ENCODE assay signal across 18 mouse cellular contexts in genomic region chr1:136664921-136665582, GRCm38 (mm10). TPM values are rescaled to one million over a fixed set of nuclear protein-coding genes. Genes with fewer than 3 reads are reported as not detected.
DNase-seq lines count a peak whose midpoint lies in the region; ATAC-seq and TF ChIP-seq lines count a peak whose summit lies in the region.
"Had no signal": no experiment of that assay in that cellular context is flagged by ENCODE, and none has a peak within 500 bp of the region (broad histone marks: within the 10 kb centered on the region; RNA-seq: fewer than 3 reads in every experiment).

No protein-coding gene starts in this region.

- 0 out of 2 replicates have a peak overlapping the region, but pooled peaks have one; percentile 15 for H3K27ac ChIP-seq in forebrain, postnatal 0 days (ENCODE audit: low read depth, low read length)
- H3K27ac ChIP-seq in forebrain, embryonic 15.5 days (replicated peaks), result no peak overlapping the region
- peak overlapping the region; percentile 24; the same call in 1 of the 2 replicates for H3K27ac ChIP-seq in lung, embryonic 15.5 days
- no peak overlapping the region for H3K27ac ChIP-seq in liver, embryonic 14.5 days
- H3K27ac ChIP-seq: embryonic facial prominence, embryonic 13.5 days; forebrain, embryonic 12.5 days; hindbrain, embryonic 14.5 days had no signal

- no peak for TF ChIP-seq CTCF in forebrain, postnatal 0 days (IDR thresholded peaks at IDR 0.05; ENCODE audit: low read depth)
- no peak for TF ChIP-seq CTCF in liver, embryonic 14.5 days (IDR thresholded peaks at IDR 0.05; ENCODE audit: low read depth)

- no peak for TF ChIP-seq EP300 in liver, embryonic 14.5 days (IDR thresholded peaks at IDR 0.05; ENCODE audit: low read depth)

- H3K4me2 ChIP-seq in forebrain, postnatal 0 days (ENCODE audit: low read depth), result no peak overlapping the region
- H3K4me2 ChIP-seq in forebrain, embryonic 15.5 days (replicated peaks), result no peak overlapping the region
- no peak overlapping the region for H3K4me2 ChIP-seq in lung, embryonic 15.5 days
- no peak overlapping the region for H3K4me2 ChIP-seq in liver, embryonic 14.5 days (ENCODE audit: low read depth)
- H3K4me2 ChIP-seq: embryonic facial prominence, embryonic 13.5 days; forebrain, embryonic 12.5 days; hindbrain, embryonic 14.5 days had no signal

- peak; percentile 41 for DNase-seq in forebrain, postnatal 0 days
- DNase-seq in lung, postnatal 36 days, result no peak
- no peak for DNase-seq in liver, embryonic 14.5 days (ENCODE audit: low read depth in 3 of 3, low spot score in 3 of 3)
- DNase-seq in telencephalon, adult 2 months (ENCODE audit: low read depth, low spot score), result peak; percentile 73
- no peak for DNase-seq in heart, adult 11 months
- DNase-seq in adrenal gland, adult 18-20 months (ENCODE audit: low spot score in 2 of 2), result no peak
- DNase-seq: cerebellum, adult 18-20 months; heart, postnatal 14 days; kidney, adult 8-10 months; kidney, postnatal 4 days; layer of hippocampus, postnatal 36 days; lung, postnatal 4 days; midbrain, embryonic 14.5 days had no signal

- H3K9ac ChIP-seq in forebrain, postnatal 0 days, result no peak overlapping the region
- no peak overlapping the region for H3K9ac ChIP-seq in forebrain, embryonic 15.5 days (replicated peaks)
- H3K9ac ChIP-seq in lung, embryonic 15.5 days, result no peak overlapping the region
- no peak overlapping the region for H3K9ac ChIP-seq in liver, embryonic 14.5 days (replicated peaks)
- H3K9ac ChIP-seq: embryonic facial prominence, embryonic 13.5 days; forebrain, embryonic 12.5 days; hindbrain, embryonic 14.5 days had no signal

- no peak overlapping the region for H3K4me3 ChIP-seq in forebrain, postnatal 0 days (ENCODE audit: low read depth, low read length)
- H3K4me3 ChIP-seq in forebrain, embryonic 15.5 days, result no peak overlapping the region
- no peak overlapping the region for H3K4me3 ChIP-seq in lung, embryonic 15.5 days
- H3K4me3 ChIP-seq in liver, embryonic 14.5 days (ENCODE audit: insufficient read depth in 1 of 2, low read depth in 2 of 2, low read length in 2 of 2), result no peak overlapping the region
- H3K4me3 ChIP-seq: embryonic facial prominence, embryonic 13.5 days; forebrain, embryonic 12.5 days had no signal

- H3K4me1 ChIP-seq in forebrain, postnatal 0 days (ENCODE audit: insufficient read depth), result peaks cover 11% of the 10 kb centered on the region
- peaks cover 11% of the 10 kb centered on the region for H3K4me1 ChIP-seq in forebrain, embryonic 15.5 days
- peaks cover 23% of the 10 kb centered on the region for H3K4me1 ChIP-seq in lung, embryonic 15.5 days
- H3K4me1 ChIP-seq in liver, embryonic 14.5 days (replicated peaks; ENCODE audit: control insufficient read depth in 2 of 2, insufficient read depth in 2 of 2, low read length in 1 of 2), result peaks cover 0 to 7% of the 10 kb centered on the region in 2 experiments; a peak in 2 of 4 replicates

- no peaks in the 10 kb centered on the region for H3K9me3 ChIP-seq in forebrain, postnatal 0 days (ENCODE audit: low read length)
- H3K9me3 ChIP-seq in forebrain, embryonic 15.5 days, result no peaks in the 10 kb centered on the region
- H3K9me3 ChIP-seq in lung, embryonic 15.5 days, result no peaks in the 10 kb centered on the region
- no peaks in the 10 kb centered on the region for H3K9me3 ChIP-seq in liver, embryonic 14.5 days (ENCODE audit: control insufficient read depth, low read length)
- H3K9me3 ChIP-seq: embryonic facial prominence, embryonic 13.5 days; forebrain, embryonic 12.5 days had no signal

- no peaks in the 10 kb centered on the region for H3K36me3 ChIP-seq in forebrain, postnatal 0 days (ENCODE audit: insufficient read depth)
- no peaks in the 10 kb centered on the region for H3K36me3 ChIP-seq in forebrain, embryonic 15.5 days
- no peaks in the 10 kb centered on the region for H3K36me3 ChIP-seq in lung, embryonic 15.5 days
- H3K36me3 ChIP-seq in liver, embryonic 14.5 days (replicated peaks; ENCODE audit: control insufficient read depth, insufficient read depth, low read depth), result no peaks in the 10 kb centered on the region
- H3K36me3 ChIP-seq: embryonic facial prominence, embryonic 13.5 days; forebrain, embryonic 12.5 days had no signal

- peak; percentile 44 for ATAC-seq in forebrain, postnatal 0 days
- no peak for ATAC-seq in forebrain, embryonic 15.5 days (replicated peaks)
- no peak for ATAC-seq in lung, embryonic 15.5 days (ENCODE audit: borderline replicate concordance, extremely low read depth, low FRiP score, low TSS enrichment)
- peak; percentile 37; the same call in 1 of the 2 replicates for ATAC-seq in liver, embryonic 14.5 days (ENCODE audit: insufficient read depth)

- H3K27me3 ChIP-seq in forebrain, postnatal 0 days (ENCODE audit: insufficient read depth, low read length), result no peaks in the 10 kb centered on the region
- no peaks in the 10 kb centered on the region for H3K27me3 ChIP-seq in forebrain, embryonic 15.5 days
- H3K27me3 ChIP-seq in lung, embryonic 15.5 days, result no peaks in the 10 kb centered on the region
- H3K27me3 ChIP-seq in liver, embryonic 14.5 days (ENCODE audit: control insufficient read depth, insufficient read depth, low read length), result no peaks in the 10 kb centered on the region
- H3K27me3 ChIP-seq: embryonic facial prominence, embryonic 13.5 days; forebrain, embryonic 12.5 days had no signal

- 51% methylated on average over 6 of the region's 6 CpGs for WGBS in forebrain, postnatal 0 days
- 60% methylated on average over 6 of the region's 6 CpGs for WGBS in forebrain, embryonic 15.5 days
- WGBS in lung, embryonic 15.5 days, result 22% methylated on average over 6 of the region's 6 CpGs
- WGBS in liver, embryonic 14.5 days (ENCODE audit: insufficient replicate concordance), result 46% methylated on average over 6 of the region's 6 CpGs

RNA-seq across cellular contexts. Expression of gene Zfp281, which starts 40.4 kb away (rescaled TPM):
- 37.2 and 43.6 TPM in 2 replicates for total RNA-seq in forebrain, postnatal 0 days (2014; rRNA removed)
- 23.5 and 23.7 TPM in 2 replicates for polyA plus RNA-seq in forebrain, postnatal 0 days (2015; fragmentation: Nextera tagmentation; extraction: Ambion mirVana)
- 27.9 and 29.2 TPM in 2 replicates for polyA plus RNA-seq in forebrain, embryonic 15.5 days (2015; fragmentation: Nextera tagmentation; extraction: Ambion mirVana)
- polyA plus RNA-seq in lung, embryonic 15.5 days (2015; fragmentation: Nextera tagmentation; extraction: Ambion mirVana), result 20.6 and 22.3 TPM in 2 replicates
- polyA plus RNA-seq in liver, embryonic 14.5 days (2012; rRNA removed), result 2.3 and 2.9 TPM in 2 replicates
- 6.7 and 7.1 TPM in 2 replicates for polyA plus RNA-seq in liver, embryonic 14.5 days (2014; fragmentation: Nextera tagmentation; extraction: Ambion mirVana)
- 10 to 100 TPM; 15.3 to 19.7 TPM for total RNA-seq in adrenal gland, adult 18-20 months (2021)

Comparison
In these comparisons a context has a peak if more than half of its experiments do, and no peak if none do; other contexts are left out.
1. ATAC-seq: peak in forebrain, postnatal 0 days (single experiment) and liver, embryonic 14.5 days (single experiment); none in forebrain, embryonic 15.5 days (single experiment) and lung, embryonic 15.5 days (single experiment).
2. H3K27ac ChIP-seq: peak in forebrain, postnatal 0 days (single experiment) and lung, embryonic 15.5 days (single experiment); none in forebrain, embryonic 15.5 days (single experiment) and liver, embryonic 14.5 days (single experiment).
3. DNase-seq: peak in forebrain, postnatal 0 days (single experiment) and telencephalon, adult 2 months (single experiment); none in lung, postnatal 36 days (single experiment), liver, embryonic 14.5 days (0 of 3), heart, adult 11 months (single experiment) and adrenal gland, adult 18-20 months (0 of 2).